Mouse (Mus musculus) CD4-positive, CD25-positive, alpha-beta regulatory T cell (primary cell): ENCODE data around the gene Gnai2. TPM values are rescaled to one million over a fixed set of nuclear protein-coding genes. Genes with fewer than 3 reads are reported as not detected.

Source experiments
- polyA plus RNA-seq: library from polyadenylated mRNA; unstranded; fragments of 100-300 nt; shearing (Covaris generic); gene quantifications from one replicate; pipeline ENCODE4 v1.2.1, GENCODE M21; 2017

The Gnai2 gene
- 844 TPM for polyA plus RNA-seq

GRCm38 (mm10) chr9:107635279-107636028 is at the start of gene Gnai2:
Gene Gnai2 (minus strand): TSS chr9:107635367.

GRCm38 (mm10) chr9:107679501-107679900 is 44.3 kb upstream of the Gnai2 start, which contains the start of gene Gnat1:
Gene Gnat1 (minus strand): TSS chr9:107679712.

DNA sequence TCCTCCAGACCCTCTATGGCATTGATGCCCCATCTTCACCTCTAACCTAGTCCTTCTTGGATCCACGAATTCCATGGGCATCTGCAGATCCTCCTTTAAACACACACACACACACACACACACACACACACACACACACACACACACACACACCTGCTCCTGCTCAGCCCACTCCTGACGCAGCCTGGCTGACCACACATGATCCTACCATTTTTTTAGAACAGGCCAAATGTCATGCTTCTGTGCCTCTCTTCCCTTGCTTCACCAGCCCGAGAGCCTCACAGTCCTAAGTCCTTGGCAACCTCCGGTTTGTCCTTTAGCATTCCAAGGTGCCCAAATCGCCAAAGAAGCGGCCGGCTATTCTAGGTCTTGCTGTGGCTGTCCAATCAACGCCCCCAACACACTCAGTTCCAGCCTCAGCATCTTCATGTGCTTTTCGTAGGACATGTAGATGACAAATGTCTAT is 34.3 kb upstream of the Gnai2 start, which contains the start of gene Slc38a3:
TSS of gene Slc38a3 (minus strand) at position 51 of the 466 bp plus-strand sequence.

GRCm38 (mm10) chr9:107608741-107609432 is 26.3 kb downstream of the Gnai2 start, which contains the start of gene Sema3b:
Gene Sema3b (minus strand): TSS chr9:107609229.

GRCm38 (mm10) chr9:107586974-107587832 is 48.0 kb downstream of the Gnai2 start, which contains the start of gene Ifrd2:
Gene Ifrd2 (plus strand): TSS chr9:107587642.

DNA sequence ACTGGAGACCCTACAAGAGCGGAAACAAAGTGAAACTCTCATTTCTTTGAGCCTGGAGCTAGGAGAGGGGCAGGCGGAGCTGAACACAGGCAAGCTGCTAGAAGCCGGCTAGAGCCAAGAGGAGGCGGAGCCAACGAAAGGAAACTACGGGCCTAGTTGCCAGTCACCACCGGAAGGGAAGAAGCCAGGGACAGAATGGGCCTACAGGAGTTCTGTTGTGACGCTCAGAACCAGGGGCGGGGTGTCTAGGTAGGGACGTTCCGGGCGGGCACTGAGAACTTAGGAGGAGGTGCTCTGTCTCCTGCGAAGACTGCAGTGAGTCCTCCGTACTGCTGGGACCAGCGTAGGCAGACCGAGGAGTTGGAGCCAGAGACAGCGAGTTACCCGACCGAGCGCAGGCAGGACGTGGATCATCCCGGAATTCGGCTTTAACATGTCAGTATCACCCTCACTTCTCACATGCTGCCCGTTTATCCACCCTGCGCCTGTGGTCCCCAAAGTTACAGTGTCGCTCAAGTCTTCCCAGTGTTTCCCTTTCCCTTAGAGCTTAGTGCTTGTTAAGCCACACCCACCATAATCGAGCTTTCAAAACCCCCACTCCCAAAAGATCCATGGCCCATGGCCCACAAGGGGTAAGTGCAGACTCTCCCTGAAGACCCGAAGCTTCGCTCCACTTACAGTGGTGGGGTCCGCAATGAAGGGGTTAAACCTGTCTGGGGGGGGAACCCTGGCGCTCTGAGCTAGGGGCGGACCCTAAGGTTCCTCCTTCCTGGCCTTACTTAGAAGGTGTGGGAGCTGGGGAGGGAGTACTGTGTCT is 54.5 kb downstream of the Gnai2 start, which contains the start of gene Hyal3:
TSS of gene Hyal3 (plus strand) at position 318 of the 817 bp plus-strand sequence.

GRCm38 (mm10) chr9:107578587-107578986 is 56.6 kb downstream of the Gnai2 start, which contains the start of gene Naa80:
Gene Naa80 (plus strand): TSS chr9:107578887.

GRCm38 (mm10) chr9:107576357-107577107 is 58.6 kb downstream of the Gnai2 start, which contains the start of gene Hyal1:
Gene Hyal1 (plus strand): TSS chr9:107576927.

DNA sequence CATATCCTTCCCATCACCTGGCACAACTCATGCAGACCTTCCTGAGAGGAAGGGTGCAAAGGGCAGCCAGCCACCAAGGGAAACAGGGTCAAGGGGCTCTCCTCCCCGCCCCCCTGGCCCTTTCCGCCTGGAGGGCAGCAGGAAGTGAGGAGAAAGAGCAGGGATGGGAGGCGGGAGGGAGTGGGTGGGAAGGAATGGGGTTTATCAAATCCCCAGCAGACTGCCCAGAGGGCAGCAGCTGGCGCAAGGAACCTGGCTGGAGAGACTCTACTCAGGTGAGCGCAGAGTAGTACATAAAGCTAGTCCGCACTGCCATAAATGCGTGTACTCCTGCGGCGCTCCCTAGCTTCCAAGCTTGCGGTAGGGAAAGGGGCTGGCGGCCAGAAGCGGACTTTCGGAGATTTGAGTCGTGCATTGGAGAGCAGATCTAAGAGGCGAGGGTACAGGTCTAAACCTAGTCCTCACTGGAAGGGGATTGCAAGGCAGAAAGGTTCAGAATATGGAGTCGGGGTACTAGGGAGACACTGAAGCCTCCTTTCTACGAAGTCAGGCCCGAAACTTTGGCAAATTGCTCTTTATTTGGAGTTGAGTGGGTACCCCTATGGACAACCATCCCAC is 67.4 kb downstream of the Gnai2 start, which contains the start of gene Hyal2:
TSS of gene Hyal2 (plus strand) at position 244 of the 618 bp plus-strand sequence.

Other genes starting within 250 kb of the Gnai2 start
- gene Cacna2d2, start 235.8 kb downstream of the Gnai2 start, polyA plus RNA-seq, result 0.56 TPM
- 45.2 TPM for gene Tmem115, start 101.4 kb downstream of the Gnai2 start, polyA plus RNA-seq
- gene Cyb561d2, start 93.2 kb downstream of the Gnai2 start, polyA plus RNA-seq, result 63.1 TPM
- 57.9 TPM for gene Nprl2, start 93.1 kb downstream of the Gnai2 start, polyA plus RNA-seq
- 5.0 TPM for gene Zmynd10, start 88.1 kb downstream of the Gnai2 start, polyA plus RNA-seq
- gene Rassf1, start 83.8 kb downstream of the Gnai2 start, polyA plus RNA-seq, result 86.1 TPM
- 56.9 TPM for gene Tusc2, start 72.1 kb downstream of the Gnai2 start, polyA plus RNA-seq
- 12.2 TPM for gene Hyal2, start 67.4 kb downstream of the Gnai2 start, polyA plus RNA-seq
- 5.1 TPM for gene Hyal1, start 58.4 kb downstream of the Gnai2 start, polyA plus RNA-seq
- gene Naa80, start 56.5 kb downstream of the Gnai2 start, polyA plus RNA-seq, result 19.3 TPM
- gene Hyal3, start 54.5 kb downstream of the Gnai2 start, polyA plus RNA-seq, result 0.67 TPM
- gene Ifrd2, start 47.7 kb downstream of the Gnai2 start, polyA plus RNA-seq, result 25.6 TPM
- not detected for gene Sema3b, start 26.1 kb downstream of the Gnai2 start, polyA plus RNA-seq
- not detected for gene Slc38a3, start 34.2 kb upstream of the Gnai2 start, polyA plus RNA-seq
- 0.67 TPM for gene Gnat1, start 44.3 kb upstream of the Gnai2 start, polyA plus RNA-seq
- gene Sema3f, start 75.1 kb upstream of the Gnai2 start, polyA plus RNA-seq, result not detected
- 311 TPM for gene Rbm5, start 135.6 kb upstream of the Gnai2 start, polyA plus RNA-seq
- 106 TPM for gene Rbm6, start 237.9 kb upstream of the Gnai2 start, polyA plus RNA-seq